Mouse (Mus musculus) frontal cortex, postnatal 14 days (tissue): ENCODE results near the gene Olfr1024.

Experiments
- DNase-seq, 2 experiments: peaks; one replicate each; pipeline ENCODE4 v3.0.0; 2022; ENCODE audit warnings: low spot score in 2 of 2

Olfr1024 gene

DNA sequence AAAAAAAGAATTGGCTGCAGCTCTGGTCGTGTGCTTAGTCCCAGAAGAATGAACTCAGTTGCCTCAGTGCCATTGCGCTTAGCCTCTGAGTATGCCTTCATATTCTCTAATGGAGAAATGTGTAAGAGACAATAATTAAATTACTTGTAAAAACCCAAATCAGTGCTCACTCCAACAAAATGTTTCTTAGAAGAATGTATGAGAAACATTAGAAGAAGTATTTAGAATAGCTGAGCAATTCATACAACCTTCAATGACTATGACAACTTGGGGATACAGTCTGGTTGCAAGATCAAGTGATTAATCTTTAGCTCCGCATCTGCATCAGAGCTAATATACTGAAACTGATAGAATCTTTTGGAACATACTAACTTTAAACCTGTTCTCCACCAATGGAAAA lies at the start of gene Olfr1024:
TSS of gene Olfr1024 (minus strand) at position 101 of the 400 bp plus-strand sequence.
- no peak for DNase-seq

- no peak for DNase-seq
Measured at GRCm38 (mm10) chr2:85950137-85950536, 45.3 kb upstream of the Olfr1024 start, which contains the start of gene Olfr1028. Gene Olfr1028, plus strand, starts transcription at chr2:85950437.

DNA sequence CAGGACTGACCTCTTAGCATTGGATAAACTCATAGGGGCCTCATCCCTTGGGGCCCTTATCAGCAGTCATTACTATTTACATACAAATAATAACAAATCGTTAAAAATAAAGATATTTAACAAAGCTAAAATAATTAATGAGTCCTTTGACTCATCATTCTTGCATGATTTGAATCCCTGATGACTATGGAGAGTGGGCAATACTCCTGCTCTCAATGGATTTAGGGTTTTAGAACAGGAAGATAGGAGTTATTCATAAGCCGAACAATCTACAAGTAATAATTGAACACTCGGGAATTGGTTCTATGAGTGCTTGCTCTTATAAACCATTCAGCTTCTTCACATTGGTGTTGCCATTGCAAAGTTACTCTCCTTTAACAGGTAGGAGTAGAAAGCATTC lies 16.4 kb upstream of the Olfr1024 start, which contains the start of gene Olfr1026:
TSS of gene Olfr1026 (plus strand) at position 301 of the 400 bp plus-strand sequence.
- DNase-seq, result no peak

- DNase-seq, result no peak
Measured at GRCm38 (mm10) chr2:85914893-85915292, 10.0 kb upstream of the Olfr1024 start, which contains the start of gene Olfr1025-ps1. Gene Olfr1025-ps1, plus strand, starts transcription at chr2:85915193.

GRCm38 (mm10) chr2:85913197-85913596 lies 8.3 kb upstream of the Olfr1024 start:
- DNase-seq, result no peak

GRCm38 (mm10) chr2:85885340-85885739 lies 19.5 kb downstream of the Olfr1024 start, which contains the start of gene Olfr1023:
Gene Olfr1023, plus strand, starts transcription at chr2:85885640.
- no peak for DNase-seq

- DNase-seq, result no peak
Measured at GRCm38 (mm10) chr2:85868294-85868693, 36.6 kb downstream of the Olfr1024 start, which contains the start of gene Olfr1022. Gene Olfr1022, plus strand, starts transcription at chr2:85868594.
